Mouse (Mus musculus): ENCODE results near the gene Stk39. TPM values are rescaled to one million over a fixed set of nuclear protein-coding genes. Genes with fewer than 3 reads are reported as not detected.

Stk39 gene
- polyA plus RNA-seq, 1 experiment, result 14.5 TPM

DNA sequence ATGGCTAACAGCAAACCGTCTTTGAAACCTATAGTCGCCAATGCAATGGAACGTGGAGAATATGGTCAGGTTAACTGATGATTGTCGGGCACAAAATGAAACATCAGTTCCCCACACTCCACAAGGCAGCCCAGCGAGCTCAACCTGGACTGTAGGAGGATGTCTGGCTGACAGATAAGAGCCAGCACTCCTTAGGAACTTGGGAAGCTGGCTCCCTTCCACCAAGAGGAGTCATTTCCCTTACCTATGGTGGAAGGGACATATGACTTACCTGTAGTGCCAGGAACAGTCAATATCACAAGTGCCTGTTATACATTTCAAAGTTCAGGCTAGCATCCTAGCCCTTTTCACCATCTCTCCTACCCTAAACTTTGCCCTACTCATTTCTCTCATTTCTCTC lies 14.0 kb downstream of the Stk39 start:
- DNase-seq (ENCODE audit: low read depth), result no peak

DNA sequence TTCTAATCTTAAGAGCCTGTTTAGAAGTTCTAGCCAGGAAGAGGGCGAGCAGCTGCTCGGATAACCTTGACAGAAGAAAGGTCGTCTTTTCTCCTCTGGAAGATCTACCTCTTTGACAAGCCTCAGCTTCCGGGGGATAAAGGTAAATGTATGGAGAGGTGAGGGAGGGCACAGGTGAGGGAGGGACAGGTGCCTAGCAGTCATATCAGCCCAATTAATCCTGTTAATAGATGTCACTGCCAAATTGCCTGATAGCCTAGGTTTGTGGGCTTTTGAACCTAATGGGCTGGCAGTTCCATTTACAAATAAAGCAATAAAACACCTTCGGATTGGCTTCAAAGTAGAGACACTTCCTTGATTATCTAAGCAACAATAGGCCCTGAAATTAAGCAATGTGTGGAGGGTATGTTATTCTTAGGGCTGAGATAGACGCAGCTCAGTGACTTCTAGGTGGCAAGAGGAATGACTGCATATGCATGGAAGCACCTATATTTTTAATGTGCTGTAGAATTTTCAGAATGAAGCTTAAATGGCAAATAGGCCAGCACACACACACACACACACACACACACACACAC lies 14.5 kb downstream of the Stk39 start:
- no peak for DNase-seq (ENCODE audit: low read depth)

DNA sequence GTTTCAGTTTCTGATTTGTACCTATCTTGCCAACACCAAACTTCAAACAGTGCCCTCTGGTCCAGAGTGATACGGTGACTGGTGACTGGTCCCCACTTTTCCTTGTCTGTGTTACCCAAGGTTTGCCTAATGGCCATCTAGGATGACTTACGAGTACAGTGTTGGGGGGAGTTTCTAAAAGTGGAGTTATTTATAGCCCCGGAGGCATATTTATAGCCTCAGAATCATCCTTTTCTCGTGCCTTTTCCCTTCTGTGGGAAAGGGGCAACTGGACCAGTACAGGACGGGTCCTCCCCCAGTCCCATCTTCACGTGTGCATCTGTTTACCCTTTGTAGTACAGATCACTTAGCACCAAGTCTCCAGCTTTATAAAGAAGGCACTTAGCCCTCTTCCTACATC lies 15.2 kb downstream of the Stk39 start:
- no peak for DNase-seq (ENCODE audit: low read depth)

DNA sequence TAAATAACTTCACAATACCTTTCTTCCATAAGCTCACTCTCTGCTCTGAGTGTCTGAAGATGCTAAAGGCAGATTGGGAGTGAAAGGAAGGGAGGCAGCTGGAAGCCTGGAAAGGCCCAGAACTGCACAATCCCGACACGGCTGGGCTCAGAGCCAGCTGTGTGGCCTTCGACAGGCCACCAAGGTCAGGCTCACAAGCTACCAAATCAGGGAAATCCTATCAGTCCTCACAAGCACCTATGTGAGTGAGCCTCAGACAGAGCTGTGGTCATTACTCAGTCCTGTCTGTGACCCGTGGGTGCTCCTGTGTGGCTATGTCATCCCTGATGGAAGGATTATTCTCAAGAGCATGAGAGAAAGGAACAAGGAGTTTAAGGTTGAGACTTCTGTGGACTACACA lies 19.7 kb downstream of the Stk39 start:
- DNase-seq (ENCODE audit: low read depth), result no peak

DNA sequence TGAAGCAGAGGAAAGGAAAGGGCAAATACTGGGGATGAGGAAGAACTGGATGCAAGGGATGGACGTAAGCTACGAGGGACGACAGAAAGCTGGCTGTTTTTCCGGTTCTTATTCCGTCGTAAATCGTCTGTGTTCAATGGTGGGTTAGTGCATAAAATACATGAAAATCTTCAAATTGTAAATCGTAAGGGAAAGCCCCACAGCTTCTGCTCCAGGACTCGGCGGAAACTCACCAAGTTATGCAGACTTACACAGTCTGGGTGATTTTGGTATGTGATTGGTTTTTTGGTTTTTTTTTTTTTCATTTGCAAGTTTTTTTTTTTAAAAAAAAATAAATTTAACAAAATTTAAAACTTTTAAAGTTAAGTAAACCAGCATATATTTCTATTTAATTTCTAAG lies 24.0 kb downstream of the Stk39 start:
- DNase-seq (ENCODE audit: low read depth), result no peak

DNA sequence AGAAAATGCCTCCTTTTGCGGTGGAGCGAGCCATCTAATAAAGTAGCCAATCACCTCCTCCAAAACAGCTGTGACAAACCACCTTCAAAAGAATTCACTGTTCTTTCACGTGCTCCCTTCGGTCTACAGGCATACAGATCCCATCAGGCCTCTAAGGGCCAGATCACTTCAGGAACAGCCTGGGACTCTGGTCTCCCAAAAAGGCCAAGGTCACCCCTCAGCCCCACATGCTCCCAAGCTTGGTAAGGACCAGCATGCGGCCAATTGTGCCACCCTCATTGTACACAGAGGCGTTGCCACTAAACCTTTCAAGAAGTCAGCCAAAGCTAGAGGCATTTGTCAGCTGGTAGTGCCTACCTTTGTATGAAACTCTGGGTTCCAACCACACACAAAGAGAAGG lies 28.9 kb downstream of the Stk39 start:
- DNase-seq (ENCODE audit: low read depth), result no peak

DNA sequence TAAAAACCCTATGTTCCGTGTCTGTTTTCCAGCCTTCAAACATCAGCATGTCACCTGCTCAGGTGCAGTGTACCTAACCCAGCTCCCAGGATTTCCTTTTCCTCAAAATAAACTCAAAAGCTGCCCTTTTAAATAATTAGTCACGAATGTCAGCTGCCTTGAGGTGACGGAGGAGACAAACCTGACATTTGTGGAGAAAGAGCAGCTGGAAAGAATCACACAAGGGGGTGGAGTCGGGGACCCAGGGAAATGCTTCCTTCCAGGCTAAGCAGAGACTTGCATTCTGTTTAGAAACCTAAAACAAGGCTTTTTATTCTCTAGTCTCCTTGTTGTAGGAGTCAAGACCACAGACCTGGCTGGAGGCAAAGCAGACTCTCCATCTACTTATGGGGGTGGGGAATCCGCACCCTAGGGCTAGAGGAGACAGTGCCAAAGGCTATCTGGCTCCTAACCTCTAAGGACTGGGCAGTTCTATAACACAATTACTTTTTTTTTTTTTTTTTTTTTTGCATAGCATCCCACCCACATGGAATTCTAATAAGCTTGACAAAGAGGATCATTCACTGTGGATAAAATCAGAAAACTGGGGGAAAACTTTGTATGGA lies 29.9 kb downstream of the Stk39 start:
- no peak for DNase-seq (ENCODE audit: low read depth)

DNA sequence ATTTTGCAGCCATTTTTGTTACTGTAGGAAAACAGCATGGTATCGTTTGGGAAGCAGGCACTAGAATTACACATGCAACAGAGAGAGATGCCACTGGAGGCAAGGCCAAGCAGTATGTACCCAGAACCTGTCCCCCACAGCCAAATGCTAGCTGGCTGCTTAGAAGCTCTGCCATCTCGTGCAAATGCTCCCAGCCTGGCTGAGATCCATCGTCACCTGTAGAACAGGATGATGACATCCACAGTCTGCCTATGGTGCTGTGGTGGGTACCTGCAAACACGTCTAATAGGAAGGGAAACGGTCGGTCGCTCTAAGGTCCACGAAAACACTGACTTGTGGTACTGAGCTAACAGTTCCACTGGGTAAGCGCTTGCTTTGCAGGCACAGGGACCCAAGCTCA lies 32.5 kb downstream of the Stk39 start:
- DNase-seq (ENCODE audit: low read depth), result no peak

DNA sequence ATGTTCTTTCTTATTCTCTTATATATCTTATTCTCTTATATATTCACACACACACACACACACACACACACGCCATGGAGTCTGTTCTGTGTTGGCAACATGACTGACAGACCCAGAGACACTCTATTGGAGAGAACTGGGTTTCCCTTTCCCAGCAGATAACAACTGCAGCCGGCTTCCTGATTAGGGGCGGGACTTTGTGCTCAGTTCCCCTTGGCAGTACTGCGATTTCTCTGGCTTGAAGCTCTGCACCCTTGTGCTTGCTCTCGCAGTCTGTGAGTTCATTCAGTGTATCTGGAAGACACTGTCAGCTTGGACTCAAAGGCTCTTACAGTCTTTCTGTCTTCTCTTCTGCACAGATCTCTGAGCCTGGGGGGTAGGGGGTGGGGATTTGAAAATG lies 34.1 kb downstream of the Stk39 start:
- DNase-seq (ENCODE audit: low read depth), result no peak

DNA sequence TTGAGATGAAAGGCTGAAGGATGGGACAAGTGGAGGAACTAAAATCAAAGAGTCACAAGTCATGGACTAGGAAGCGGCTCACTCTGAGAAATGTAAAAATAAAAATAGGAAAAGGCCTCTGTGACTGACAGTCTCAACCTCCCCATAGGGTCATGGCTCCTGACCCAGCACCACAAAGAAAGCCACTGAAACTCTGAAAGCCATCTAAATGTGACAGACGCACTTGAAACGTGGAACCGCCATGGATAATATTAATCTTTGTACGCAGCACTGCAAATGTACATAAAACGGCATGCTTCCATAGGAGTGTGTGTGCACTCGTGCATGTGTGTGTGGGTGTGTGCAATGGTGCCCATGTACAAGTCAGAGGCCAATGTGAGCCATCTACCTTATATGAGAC lies 34.9 kb downstream of the Stk39 start:
- no peak for DNase-seq (ENCODE audit: low read depth)

DNA sequence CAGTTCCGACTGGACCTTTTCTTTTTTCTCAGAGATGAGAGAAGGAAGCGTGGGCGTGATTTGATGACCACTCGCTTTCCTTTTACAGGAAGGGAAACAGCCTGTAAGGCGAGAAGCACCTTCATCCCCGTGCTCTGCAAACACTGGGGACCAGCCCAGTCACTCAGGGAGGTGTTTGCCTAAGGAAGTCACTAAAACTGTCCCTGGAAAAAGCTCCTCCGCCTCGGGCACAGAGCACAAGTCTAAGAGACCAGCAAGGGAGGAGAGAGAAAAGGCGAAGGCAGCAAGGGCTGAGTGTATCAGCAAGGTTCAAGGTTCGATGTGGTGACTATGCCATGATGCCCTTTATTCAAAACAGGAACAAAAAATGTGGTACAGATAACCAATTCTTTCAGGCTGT lies 35.8 kb downstream of the Stk39 start:
- DNase-seq (ENCODE audit: low read depth), result no peak

DNA sequence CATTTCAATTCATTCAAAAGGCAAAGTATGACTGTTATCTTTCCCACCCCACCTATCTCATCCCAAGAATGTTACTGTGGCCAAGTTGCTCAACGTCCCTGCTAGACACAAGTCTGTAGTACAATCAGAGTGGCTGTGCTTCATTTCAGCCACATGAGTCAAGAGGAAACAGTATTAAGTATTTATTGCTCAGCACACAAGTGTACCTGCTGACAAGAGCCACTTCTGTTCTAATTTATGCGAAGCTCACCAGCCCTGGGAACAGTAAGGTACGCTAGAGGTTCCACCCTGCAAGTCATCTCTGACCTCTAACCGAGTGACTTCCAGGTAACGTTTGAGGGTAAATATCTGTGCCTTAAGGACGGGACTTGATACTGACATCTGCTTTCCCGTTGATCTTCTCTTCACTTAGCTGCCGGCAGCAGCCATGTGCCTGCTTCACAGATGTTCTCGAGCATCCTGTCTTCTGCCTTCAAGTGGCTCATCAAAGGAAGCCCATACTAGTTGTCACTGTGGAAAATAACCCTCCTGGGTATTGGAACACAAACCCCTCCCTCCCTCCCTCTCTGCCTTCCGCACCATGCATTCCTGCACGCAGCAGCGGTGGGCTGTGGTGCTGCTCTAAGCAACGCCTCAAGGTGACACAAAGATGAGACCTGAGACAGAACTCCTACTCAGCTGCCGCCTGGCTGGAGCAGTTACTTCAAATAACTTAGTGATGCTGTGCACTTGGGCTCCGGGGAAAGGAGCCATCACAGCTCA lies 36.4 kb downstream of the Stk39 start:
- DNase-seq (ENCODE audit: low read depth), result no peak

DNA sequence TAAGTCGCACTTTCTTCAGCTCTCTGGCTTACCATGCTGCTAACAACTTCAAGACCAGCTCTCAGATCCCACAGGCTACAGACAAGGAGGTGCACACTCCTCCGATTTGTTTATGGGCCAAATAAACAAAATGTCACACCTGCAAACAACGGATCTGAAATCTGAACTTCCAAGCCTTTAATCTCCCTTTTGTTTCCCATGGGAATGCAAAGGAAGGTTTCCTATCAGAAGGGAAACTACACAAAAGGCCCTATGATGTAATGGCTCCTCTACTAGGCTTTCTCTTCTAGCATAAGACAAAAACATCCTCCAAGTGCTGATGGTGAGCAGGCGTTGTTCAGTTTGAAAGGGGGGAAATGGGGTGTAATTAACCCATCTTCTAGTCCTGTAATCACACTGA lies 37.1 kb downstream of the Stk39 start:
- no peak for DNase-seq (ENCODE audit: low read depth)

DNA sequence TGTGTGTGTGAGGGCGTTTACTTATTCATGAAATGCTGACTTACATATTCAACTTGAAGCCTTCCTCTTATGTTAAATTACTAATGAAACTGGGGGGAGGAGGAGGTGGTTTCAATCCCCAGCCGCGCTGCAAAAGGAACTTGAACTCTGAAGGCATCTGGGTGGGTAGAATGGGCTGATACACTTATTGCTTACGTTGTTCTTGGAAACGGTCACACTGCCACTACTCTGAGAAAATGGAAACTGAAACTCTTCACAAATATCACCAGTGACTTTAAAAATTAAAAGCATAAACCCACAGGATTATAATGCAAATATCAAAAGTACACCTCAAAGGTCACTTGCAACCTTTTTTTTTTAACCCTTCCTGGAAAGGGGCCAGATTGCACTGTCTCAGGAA lies 37.5 kb downstream of the Stk39 start:
- no peak for DNase-seq (ENCODE audit: low read depth)

DNA sequence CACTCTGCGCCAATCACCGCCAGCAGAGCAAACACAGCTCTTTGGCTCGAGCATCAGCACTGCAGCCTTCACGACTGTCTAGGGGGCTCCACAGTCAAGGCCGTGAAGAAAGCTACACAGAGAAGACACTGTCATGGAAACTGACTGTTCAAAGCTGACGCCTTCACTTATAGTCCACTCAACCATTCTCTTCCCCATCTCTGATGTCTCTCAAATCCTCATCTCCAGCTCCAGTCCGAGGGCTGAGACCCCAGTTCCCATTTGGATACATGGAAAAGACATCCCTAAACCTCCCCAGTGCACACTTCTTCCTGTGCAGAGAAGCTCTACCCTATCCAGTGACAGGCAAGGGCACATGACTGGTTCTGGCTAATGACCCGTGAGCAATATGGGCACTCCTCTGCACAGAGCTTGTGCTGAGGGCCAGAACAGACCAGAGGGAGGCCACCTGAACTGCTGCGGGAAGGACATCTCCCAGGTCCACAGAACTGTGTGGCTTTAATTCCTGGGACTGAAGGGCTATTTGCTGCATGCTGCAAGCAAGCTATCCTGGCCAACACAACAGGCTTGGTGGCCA lies 38.2 kb downstream of the Stk39 start:
- no peak for DNase-seq (ENCODE audit: low read depth)

DNA sequence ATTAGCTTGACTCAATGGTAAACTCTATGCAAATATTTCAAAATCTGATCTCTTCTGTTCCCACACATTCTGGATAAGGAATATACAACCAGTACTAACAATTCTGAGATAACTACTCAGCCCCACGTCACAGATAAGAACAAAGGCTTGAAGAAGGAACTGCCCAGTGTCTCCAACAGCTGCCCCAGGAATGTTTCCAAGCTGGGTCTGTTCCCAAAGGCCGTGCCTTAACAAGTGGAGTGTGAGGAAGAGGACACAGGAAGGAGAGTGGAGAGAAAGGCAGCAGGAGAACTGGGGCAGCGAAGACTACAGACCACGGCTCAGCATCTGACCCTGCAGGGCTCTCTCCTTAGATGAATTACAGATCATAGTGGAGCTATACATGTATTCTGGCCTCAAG lies 39.2 kb downstream of the Stk39 start:
- no peak for DNase-seq (ENCODE audit: low read depth)

DNA sequence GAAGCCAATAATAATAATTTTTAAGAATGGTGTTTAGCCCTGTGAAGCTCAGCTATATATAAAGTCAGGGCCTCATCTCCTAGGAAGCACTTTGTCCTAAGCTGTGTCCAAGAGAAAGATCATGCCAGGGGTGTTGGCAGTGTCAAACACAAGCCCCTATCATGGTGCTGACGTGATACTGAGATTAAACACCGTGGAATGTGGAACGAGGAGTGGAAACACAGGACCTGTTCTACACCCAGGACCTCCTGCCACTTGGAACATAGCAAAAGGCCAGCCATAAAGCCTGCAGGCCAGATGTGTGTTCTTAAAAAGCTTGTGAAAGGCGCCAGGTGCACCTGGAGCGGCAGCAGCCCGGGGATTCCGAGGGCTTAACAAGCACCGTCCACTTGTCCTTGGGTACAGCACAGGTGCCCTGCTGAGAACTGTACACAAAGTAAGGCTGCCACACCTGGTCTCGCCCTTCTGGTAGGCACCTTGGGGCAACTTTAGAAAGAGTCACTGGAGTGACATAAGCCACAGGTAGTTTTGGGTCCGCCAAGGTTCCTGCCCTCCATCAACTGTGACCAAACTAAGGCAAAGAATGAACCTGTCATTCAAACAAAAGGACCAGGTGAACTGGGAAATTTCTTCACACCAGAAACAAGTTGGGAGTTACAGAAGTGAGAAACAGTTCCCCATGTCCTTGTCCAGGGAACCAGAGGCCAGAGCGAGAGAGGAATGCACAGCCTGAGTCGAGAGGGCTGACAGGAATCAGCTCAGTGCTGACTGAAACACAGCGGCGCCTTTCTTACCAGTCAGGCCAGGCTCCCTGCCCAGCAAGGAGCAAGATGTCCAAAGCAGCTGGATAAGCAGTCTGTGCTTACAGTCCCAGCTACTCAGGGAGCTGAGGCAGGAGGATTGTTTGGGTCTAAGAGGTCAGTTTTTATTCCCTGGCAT lies 40.8 kb downstream of the Stk39 start:
- no peak for DNase-seq (ENCODE audit: low read depth)

DNA sequence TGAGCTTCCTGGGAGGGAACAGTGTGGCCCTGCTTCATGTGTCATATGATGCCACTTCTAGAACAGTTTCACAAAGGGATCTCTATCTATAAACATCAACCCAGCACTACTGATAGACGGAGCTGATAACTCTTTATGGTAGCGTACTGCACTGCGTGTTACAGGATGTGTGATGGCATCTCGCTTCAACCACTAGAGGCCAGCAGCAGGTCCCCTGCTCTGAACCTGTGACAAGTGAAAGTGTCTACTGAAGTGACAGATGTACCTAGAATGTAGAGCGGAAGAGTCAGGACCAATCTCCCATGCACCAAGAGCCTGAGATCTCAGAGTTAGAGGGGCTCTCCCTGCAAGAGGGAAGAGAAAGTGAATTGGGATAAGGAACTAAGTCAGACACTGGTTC lies 41.6 kb downstream of the Stk39 start:
- no peak for DNase-seq (ENCODE audit: low read depth)

DNA sequence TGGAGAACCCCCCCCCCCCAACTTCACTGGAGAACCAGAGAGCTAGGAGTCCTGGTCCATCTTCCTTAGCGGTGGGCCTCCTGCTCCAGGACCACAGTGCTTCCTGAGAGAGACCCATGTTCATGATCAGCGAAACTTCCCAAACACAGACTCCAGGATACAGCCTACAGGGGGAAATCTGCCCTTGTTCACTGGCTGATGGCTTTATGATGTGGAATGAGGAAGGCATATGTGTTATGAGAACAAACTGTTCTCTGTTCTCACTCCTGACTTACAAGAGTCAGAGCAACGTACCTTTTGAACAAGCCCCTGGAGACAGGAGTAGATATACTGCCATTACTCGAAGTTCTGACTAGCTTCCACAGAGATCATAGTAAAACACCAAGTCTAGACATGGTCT lies 42.6 kb downstream of the Stk39 start:
- DNase-seq (ENCODE audit: low read depth), result no peak

DNA sequence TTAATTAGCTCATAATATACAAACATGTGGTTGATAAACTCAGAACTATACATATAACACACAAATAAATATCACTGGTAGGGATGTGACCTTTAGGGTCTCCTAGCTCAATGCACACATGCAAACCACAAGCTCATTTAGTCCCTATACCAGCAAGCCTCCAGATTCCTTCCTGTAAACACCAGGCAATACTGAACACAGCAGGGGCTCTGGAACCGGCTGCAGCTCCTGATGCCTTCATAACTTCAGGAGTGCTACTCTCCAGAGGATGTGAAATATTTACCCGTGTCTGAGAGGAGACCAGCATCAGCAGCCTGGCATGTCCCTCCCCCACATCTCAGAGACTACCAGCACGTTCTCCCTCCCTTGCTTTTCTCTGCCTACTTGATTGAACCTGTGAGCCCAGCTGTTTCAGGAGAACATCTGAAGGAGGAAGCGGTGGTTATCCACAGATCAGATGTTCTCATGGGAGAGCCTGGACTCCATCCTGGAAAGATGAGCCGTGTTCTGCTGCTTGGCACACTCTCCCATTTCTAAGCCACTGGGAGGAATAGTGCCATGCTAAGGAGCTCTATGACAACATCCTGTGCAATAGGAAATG lies 45.0 kb downstream of the Stk39 start:
- no peak for DNase-seq (ENCODE audit: low read depth)

DNA sequence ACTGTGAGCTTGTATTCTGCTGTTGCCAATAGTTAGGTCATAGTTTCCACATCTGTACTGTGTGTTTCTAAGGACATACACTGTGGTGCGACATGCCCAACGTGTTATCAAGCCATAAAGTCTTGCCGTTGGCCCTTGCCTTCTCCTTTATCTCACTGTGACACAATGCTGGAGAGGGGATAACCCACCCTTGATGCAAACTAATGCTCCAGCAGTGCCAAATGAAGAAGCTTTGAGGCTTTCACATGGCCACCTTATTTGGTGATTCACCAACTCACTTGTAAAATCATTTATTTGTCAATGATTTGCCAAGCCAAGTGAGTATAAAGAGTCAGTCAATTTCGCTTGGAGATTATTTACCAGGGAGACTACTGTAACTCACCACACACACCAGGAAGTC lies 46.0 kb downstream of the Stk39 start:
- DNase-seq (ENCODE audit: low read depth), result no peak

DNA sequence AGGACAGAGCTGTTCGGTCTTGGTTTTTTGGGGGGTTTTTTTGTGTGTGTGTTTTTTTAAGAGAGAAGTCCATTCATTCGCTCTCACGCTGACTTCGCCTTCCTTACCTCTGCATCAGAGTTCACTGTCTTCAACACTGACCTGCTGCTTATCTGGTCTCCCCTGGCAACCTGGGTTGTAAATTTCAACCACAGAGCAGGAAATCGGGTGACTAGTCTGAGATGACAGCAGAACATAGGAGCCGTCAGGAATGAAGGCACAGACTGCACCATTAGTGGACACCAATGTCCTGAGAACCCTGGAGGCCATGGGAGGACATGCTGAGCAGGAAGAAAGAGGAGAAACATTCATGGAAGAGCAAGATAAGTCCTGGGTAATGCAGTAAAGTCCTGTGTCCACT lies 51.1 kb downstream of the Stk39 start:
- DNase-seq (ENCODE audit: low read depth), result no peak

All from gonadal fat pad, adult 2 months (tissue).